Mouse (Mus musculus) yolk sac, embryonic 10.5 days (tissue): ENCODE measurements at regions not wholly inside any gene's neighbourhood (a gene's known extent, or its start where the extent isn't known, plus 50 kb on each side); places are given as distances from the start of the nearest gene placed in this dataset.

Experiments used
- DNase-seq: peaks from one replicate; pipeline ENCODE4 v3.0.0-alpha.2; 2017; ENCODE audit warnings: low spot score

DNA sequence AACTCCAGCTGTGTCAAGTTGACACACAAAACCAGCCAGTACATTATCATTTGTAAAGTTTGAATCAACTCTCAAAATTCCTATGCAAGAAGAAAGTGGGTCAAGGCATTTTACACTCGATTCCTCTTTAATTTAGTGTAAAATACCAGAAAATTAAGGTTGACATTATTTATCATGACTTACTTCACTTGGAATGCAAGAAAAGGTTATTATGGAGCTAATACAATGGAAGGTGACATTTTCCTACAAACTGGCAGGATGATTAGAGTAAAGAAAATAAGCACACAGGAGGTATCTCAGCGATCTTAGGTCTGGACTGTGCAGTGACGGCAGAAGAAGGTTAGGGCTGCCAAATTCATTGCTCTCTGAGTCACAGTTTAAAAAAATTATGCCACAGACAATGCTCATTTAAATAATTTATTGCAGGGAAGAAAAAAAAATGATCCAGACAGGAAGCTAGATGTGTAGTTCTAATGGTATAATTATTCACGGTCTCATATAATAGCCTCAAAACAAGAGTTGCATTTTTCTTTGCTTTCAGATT is 405.2 kb downstream of the Hace1 start:
- no peak for DNase-seq

DNA sequence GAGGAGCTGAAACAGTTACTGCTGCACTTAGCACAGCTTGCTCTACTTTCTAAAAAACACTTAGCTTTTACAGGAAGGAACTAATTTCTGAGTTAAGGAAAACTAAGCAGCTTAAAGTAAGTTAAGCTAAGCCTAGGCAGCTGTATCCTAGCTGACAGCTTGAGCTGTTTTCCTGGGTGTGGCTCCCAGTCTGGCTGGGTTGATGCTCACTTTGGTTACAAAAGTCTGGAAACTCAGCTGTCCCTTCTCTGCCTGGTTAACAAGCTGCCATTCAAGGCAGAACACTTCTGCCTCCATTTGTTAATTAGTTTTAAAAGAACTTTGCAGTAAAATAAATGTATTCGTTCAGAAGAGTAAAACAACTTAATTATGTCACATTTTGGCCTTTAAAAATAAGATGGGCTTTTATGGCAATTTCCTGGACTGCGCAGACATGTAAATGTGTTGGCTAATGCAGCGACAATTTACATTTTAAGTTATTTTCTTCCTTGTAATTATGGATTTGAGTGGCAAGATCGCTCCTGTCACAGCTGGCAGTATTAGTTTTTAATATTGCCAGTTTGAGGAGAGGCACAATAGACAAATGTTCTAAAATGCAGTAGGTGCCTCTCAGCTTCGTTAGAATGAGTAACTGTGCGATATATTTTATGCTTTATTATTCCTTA is 406.2 kb downstream of the Hace1 start:
- no peak for DNase-seq

DNA sequence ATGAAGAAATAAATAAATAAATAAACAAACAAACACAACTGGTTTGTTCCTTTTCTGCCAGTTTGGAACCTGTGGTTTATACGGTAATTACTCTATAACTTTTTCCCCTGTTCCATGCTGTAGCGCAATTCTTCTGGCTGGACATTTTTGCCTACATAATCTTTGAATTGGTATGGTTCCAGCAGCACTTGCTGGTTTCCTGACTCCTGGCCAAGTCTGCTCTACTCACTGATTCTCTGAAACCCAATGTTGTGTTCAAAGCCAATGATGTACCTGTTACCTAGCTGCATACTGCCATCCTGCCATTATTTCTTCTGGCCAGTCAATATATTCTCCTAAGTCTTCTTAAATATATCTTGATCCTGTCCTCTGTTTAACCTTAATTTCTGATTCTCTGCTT is 408.7 kb downstream of the Hace1 start:
- no peak for DNase-seq

DNA sequence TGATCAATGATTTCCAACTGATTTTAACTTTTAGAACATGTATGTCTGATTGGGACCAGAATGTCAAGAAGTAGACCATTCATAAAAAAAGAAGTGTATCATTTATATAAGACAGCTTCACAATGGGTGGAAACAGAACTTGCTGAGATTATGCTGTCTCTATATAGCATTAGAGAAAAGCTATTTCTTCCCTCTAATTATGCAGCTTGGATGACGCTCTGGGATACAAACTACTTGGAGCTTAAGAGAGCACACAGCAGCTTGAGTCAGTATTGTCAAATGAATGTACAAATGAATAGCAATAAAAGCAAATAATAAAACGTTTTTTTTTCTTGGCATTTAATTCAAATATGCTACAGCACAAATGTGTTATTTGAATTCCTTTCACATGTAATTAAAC is 428.7 kb downstream of the Hace1 start:
- DNase-seq = no peak

DNA sequence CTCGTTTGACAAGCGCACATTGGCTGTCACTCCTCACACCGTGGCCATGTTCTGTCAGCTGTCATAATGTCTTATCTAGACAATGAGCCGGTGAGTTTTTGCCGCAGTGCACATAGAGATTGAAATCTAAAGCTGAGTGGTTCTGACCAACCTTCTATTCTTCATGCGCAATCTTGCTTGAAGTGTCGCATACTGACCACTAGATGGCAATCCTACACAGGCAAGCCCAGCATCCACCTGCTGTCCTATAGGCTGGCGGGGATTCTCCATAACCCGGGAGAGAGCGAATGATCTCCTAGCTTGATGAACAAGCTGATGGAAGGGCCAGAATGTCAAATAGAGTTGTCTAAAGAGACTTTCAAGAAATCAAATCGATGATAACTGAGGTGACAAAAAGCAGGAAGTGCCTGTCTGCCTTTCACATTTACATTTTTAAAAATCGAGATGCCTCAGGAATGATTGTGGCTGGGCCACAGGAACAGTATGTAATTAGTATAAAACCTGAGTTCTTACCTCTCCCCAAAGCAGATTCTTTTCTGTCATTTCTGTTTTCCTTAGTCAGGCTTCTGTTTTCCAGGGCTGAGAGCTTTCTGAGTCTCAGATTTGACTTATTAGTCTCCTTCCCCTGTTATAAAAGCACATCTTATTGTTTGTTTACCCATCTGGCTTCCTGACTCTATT is 434.4 kb downstream of the Hace1 start:
- DNase-seq = no peak

DNA sequence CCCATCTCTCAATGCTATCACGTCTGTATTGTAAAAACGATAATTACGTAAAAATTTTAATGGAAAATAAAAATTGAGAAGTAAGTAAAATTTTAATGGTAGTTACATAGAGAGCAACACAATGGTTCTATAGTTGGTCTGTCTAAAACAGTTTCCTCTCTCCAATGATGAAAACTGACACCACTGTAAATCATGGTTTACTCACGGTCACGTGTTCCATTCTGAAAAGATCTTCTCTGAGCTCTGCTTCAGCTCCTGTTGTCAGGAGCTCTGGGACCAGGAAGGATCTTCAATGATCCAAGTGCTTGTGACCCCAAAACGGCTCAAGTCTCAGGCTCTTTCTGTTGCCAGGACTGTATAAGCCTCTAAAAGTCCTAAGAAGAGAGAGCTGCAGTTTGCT is 435.0 kb downstream of the Hace1 start:
- no peak for DNase-seq

DNA sequence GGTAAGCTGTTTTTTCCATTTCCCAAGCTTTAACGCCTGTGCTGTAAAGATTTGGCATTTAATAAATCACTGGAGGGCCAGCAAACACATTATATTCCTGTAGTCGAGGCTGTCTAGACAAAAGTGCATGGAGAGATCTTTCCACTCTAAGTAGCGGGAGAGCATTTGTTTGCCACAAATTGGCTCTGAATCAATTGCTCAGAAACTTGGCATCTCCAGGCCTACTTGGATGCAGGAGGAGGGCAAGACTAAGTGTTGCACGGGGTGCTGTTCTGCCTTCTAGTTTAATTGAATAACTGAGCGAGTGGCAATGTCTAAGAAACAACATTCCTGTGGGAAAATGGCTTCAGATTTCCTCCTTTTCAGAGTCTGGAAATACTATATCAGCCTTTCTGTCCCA is 438.7 kb downstream of the Hace1 start:
- DNase-seq = no peak

DNA sequence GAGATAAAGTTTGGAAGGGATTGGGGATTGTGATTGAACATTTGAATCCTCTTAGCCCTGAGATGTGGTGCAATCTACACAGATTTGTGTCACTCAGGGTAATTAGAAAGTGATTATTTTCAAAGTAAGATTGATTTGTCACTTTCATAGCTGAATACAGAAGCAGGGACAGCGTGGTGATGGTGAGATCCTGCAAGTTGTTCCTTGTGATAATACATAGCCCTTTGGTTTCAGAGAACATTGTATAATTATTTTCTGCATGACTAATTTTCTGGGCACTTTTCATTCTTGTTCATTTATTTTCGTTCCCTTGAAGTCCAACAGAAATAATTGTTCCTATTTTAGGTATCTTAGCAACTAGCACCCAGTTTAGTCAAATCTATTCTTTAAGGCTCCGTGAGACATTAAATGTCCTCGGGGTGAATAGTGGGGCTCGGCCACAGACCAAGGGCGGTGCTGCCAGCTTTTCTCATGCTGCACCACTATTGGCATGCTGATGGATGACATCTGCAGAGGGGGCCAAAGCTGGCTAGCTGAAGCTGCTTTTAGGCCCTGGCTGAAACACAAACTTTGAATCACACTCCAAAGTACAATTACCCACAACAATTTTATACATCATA is 468.0 kb downstream of the Hace1 start:
- DNase-seq = no peak

DNA sequence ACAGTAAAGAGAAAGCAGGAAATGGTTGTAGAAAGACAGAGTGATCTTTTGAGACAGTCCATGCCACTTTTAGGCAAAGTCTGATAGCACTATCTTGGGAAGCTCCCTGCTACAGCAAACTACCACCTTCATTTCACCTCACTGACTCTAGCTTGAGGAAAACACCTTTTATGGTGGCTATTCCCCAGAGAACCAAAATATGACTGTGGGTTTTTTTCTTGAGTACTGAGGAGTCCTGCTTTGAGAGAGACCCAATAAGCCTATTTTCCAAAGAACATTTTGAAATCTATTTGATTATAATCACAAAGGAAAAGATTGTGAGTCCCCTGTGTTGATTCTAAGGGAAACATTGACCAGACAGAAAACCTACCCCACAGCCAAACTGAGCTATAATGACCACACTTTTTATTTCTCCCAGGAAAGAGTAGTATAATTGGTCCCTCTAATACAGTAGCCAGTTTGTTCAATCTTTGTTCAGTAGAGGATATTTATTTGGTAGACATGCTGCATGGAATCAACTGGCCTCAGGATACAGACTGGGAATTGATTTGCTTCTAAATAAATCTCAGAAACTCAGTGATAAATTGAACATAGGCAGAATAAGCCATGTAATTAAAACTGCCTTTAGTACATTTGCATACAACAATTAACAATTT is 468.6 kb downstream of the Hace1 start:
- no peak for DNase-seq

DNA sequence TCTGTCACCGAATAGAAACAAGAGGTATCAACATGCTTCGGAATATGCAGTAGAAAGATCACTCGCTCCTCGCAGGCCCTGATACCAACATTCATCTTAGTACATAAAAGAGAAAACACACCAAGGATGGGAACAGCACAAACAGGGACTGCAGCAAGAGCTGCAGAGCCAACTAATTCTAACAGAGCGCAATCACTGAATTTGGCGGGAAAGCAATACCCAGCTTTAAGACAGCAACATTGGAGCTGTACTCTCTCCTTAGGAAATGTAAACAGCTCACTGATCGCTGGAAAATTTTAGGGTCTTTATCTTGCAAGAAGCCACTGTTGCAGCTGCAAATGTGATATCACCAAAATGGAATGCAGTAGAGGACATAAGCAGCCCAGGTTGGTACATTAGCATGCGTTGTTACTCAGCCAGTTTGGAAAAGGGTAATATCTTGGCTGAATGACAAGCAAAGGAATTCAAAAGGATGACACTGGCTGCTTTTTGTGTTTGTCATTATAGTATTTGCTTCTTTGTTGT is 469.3 kb downstream of the Hace1 start:
- no peak for DNase-seq

DNA sequence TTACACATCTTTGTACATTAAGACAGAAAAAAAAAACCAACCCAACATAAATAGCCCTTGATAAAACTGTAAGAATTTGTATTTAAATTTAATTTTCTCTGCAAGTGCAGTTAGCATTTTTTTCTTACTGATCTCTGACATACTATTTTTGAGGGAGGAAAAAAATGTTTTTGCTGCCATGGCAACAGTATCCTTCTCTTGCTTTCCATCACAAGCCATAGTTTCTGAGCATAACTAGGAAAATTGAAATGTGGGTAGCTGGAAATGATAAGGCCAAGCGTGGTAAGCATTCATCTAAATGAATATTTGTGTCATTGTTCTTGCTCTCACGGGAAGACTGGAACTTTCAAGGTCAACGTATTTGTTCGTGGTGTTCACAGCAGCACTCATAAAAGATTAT is 470.0 kb downstream of the Hace1 start:
- no peak for DNase-seq

DNA sequence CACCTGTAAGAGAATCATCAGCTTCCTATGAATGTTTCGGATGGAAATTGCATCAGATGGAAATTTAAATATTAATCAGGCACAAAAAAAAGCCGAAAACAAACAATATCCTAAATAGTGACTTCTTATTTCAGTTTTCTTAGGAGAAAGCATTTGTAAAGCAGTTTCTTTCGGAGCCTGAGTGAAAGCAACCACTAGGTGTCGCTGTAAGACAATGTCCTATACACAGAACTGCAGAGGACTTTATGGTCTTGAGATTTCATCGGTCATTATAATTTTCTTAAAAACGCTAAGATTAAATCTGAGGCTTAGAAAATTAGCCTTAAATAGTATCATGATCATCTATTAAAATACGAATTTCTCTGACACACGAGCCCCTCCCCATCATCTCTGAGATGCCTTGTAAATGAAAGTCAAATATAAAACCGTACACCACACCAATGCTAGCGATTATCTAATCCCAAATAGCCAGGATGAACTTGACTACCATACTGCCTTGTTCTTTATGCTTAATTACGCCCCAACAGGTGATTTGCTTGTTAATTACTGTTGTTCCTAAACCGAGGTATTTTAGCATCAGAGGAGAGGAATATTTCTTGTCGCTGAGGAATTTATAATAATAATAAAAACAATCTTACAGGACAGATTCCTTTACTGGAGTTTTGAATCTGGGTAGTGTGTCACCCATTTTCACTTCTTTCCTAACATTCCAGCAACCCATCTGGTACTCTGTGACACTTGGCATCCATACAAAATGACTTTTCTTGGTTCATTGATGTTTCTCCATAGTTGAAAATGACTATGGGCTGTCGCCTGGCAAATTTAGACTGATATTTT is 480.0 kb downstream of the Hace1 start:
- no peak for DNase-seq

DNA sequence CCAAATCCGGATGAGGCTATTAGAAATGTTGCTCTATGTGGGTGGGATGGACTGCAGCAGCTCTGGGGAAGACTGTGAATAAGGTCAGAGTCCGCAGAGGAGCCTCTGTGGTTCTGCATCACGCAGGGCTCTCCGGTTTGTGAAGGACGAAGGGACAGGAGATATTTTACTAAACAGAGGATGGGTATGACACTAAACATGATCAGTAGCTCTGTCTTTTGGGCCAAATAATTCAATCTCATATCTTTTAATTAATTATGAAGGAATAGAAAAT is 480.5 kb downstream of the Hace1 start:
- no peak for DNase-seq

DNA sequence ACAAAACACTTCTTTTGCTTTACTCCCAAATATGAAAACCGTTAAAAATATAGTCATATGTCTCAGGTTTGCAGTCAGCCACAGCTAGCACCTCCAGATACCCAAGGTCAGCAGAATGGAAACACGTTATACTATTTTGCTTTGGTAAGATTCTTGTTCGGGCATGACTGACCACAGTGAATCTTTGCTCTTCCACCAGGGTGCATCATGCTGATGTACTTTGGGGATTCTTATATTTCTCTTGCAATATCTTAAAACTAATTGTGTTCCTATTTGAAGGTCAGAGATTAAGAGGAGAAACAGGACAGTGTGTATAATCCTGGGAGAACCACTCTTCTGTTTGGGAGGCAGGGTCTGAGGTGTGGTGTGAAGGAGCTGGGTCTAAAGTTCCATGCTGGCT is 481.7 kb downstream of the Hace1 start:
- DNase-seq = no peak

DNA sequence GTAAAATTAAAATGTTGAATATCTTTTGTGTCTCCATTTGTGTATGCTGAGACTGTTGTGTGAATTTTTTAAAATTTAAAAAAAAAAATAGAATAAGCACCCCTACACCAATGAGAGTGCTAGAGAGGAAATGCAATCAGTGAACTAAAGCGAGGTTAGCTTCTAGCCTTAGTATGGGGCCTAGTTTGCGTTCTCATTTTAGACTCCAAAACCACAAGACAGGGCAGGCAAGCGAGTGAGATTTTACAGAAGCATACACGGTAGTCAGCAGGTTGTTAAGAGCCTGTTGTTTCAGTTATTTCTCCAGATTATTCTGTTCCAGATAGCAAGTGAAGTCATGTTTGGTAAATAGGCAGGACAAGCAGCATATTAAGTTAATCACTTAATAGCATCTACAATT is 486.2 kb downstream of the Hace1 start:
- DNase-seq = no peak

DNA sequence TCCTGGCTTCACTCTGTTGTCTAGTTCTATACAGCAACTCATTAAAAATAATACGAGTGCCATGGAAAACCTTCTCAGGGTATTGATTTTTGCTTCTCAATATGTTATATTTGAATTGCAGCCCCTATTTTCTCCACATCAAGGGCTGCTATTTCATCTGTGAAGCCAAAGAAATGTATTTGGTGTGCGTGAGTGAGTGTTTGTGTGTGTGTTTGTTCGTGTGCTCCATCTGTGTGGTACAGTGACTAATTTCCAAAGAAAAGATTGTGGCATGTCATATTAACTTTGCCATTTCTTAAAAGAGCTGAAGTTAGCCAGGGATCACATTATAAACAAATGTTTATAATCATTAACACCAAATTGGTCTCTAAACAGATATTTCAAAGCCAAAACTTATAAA is 493.1 kb downstream of the Hace1 start:
- no peak for DNase-seq

DNA sequence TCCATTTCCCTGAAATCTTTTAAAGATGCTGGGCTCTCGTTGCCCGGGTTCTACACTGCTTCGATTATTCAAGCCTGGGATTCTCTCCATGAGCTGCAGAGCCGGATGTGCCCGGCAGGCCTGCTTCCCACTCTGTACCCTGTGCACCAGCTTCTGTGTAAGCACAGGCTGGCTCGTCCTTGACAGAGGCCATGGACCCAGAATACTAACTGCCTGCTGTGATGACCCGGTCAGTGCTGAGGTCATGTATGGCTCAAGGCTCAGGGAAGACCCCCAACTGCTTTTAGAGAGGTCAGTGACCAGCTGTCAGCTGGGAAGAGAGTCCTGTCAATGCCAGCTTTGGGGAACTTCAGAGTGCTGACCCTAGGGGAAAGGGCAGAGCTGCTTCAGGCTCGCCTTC is 493.6 kb downstream of the Hace1 start:
- DNase-seq = no peak

DNA sequence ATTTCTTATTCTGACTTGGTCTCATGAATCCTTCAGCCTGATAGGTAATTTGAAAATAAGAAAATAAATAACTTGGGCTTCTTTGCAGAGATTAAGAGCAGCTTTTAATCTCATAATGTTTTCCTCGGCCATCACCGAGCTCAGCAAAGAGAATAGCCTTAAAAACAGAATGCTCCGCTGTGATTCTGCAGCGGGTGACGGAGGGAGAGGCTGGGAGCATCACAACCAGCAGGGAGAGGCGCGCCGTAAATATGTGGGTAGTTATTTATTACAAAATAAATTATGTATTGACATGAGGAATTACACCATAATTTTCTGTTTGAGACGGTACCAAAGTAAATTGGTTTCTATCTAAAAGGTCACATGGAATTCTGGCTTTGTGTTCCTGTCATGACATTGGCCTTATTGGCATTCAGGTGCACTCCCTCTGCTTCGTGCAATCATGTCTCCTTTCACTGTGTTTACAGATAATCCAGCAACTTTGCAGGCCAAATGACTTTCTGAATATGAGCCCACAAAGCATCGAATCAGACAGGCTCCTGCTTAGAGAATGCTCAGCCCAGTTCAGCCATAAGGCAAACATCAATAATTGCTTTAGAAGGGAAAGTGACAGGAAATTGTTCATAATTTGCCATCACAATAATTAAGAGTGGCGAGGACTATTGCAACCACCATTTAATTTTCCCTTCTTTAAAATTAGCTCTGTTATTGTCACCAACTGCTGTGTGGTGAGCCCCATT is 494.4 kb downstream of the Hace1 start:
- no peak for DNase-seq

DNA sequence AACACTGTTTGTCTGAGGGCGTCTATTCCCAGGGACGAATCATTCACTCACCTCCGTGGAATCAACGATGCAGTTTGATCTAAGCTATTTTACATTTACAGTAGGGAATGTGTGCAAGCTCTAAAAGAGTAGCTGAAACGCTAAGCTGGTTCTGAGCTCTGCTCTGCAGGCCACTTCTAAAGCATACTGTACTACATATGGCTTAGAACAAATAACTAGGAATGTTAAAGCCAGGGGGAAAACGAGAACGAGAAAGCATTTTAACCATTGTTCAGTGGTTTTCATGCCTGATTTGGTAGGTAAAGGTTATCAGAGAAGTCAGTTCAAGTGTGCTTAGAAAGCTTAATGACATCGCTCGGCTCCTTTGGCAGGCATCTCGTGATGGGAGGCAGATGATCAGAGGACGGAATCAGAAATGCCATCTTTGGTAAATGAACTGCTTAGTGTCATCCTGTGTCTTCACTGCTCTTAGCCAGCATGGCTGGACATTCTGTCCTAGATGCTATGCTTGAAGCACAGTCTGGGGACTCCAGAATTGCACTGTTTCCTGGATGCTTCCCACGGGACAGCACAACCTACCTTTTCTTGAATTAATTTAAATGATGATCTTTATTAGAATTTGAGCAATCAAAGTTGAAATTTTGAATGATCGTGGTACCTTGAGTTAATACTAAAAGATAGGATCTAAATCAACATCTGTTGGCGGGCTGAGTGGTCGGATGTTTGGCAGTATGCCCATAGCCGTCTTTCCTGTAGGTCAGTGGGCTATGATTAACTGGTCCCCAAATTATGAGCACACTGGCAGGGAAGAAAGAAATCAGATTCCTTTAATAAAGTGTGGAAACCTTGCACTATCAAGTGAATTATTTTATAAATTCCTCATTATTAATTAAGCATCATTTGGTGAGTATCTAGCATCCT is 495.2 kb downstream of the Hace1 start:
- DNase-seq = no peak

DNA sequence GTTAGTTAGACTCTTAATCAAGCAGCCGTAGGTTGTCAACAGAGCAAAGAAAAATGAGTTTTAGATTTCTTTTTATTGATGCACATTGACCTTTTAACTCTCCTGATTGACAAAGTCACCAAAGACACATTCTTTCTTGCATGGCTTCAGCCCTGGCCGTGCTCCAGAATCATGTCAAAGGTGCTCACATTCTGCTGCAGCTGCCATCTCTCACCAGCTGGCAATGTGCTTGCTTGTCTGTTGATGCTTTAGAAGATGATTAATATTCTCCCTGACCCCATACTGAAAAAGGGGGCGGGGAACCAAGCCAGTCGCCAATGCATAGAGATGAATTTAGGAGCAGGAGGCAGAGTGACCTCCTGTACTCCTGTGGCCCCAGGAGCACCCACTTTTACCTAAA is 510.1 kb downstream of the Hace1 start:
- DNase-seq = no peak
